Mouse (Mus musculus): ENCODE data around the gene Dnah3.
A peak's percentile ranks its signal among the peaks of the same experiment; 100 is the strongest.

Gene Dnah3

DNA sequence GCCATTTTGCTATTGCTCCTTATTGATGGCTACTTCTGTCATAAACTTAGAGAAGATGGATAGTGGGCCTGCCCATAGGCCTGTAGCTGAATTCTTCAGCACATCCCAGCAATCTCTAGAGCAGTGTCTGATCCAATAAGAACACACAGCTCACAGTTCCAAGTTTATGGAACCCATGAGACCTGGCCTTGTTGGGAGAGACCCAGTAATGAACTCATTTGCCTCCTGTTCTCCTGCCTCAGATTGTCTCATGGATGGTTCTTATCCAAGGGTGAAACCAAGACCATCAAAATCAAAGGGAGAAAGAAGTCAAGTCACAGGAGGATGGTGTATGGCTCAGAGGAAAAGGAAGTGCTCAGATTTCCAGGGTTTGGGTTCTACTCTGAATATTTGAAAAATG, 44.6 kb downstream of the Dnah3 start:
- no peak for DNase-seq (ENCODE audit: low read depth)

DNA sequence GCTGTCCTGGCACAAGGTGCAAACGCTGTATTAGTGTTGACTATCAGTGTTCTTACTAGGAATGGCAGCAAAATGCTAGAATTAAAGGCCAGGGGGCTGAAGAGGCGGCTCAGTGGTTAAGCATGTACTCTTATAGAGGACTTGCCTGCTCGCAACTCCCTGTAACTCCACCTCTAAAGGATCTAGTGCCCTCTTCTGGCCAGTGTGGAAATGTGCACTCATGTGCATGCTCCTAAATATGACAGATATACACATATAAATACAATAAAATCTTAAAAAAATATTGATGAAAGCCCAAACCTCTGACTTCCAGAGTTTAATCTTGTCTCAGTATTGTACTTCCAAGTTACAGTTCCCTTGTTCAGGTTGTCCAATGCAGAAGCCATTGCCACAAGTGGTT, 51.1 kb downstream of the Dnah3 start:
- peak; percentile 29 for DNase-seq (ENCODE audit: low read depth)

DNA sequence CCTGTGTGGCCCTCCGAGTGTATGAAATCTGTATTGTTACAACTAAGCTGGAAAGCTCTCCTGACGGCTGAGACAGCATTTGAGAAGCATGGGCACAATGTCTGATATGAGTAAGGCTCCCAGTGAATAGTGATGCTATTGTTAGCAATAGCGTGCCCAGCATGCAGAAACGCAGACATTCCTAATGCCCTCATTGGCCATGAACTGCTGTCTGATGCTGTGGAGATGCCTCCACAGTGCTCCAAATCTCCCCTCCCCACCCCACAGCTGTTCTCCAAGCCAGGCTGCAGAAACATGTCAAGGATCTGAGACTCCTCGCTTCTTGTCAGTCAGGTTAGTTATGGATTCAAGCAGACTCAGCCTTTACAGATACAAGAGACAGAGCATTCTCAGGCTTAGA, 58.7 kb downstream of the Dnah3 start:
- no peak for DNase-seq (ENCODE audit: low read depth)

DNA sequence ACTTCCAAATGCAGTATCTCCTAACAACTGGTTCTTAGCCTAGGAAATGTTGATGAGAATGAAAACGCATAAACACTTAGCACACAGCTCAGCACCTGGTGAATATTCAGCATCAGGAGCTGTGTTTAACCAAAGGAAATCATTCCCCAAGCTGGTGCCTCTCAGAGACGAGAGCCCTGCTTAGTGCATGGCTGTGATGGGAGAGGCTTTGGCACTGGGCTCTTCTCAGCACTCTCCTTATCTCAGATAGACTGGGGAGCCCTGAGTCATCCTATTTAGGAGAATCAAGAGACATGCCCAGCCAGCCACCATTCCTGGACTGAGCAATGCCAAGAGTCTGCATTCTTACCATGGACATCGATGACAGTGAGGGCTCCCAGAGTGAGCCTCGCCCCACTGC, 60.1 kb downstream of the Dnah3 start:
- DNase-seq (ENCODE audit: low read depth) = no peak

DNA sequence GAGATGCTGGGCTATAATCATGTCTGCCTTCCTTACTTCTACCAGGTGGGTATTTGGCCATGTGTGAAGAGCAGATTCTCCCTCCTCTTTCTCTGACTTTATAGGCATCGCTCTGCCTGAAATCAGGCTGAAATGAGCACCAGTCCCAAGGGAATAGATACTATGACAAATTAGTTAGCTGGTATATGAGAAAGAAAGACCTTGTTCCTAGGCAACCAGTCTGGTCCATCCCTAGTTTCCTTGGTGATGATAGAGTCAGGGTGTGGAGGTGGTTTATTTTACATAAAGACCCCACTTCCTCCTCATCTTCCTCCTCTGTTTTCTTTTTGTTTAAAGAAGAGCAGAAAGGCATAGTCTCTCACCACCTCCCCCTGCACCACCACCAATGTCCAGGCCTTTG, 60.5 kb downstream of the Dnah3 start:
- DNase-seq (ENCODE audit: low read depth) = no peak

DNA sequence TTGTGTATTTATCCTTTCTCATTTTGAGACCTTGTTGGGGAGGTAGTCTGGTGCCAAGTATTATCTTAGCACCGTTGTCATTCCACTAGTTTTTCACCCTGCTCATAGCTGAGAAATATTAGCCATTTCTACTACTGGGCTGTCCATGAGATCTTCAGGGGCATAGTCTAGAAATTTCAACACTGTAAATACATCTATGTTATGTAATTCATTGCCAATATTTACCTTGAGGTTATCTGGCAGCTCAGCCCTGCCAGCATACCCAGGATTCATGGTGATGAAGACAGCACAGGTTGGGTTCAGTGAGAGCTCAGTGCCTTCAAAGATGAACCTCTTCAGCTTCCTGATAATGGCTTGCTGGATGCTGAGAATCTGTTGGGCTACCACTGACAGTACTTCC, 66.4 kb downstream of the Dnah3 start:
- DNase-seq (ENCODE audit: low read depth) = no peak

DNA sequence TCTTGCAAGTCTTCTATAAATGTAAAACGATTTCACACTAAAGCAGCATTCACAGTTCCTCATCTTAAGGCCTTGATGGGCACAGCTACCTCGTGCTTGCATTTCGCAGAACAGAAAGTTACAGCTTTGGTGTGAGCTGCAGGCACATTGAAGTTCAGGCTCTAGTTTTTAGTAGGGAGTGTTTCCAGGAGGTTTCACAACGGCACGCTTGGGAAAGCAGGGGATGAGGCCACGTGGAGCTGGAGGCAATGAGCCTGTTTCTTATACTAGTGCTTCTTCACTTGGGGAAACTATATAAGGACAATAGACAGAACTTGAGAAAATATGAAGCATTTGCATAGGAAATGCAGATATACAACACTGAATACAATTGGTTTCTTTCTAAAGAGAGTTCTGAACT, 98.0 kb downstream of the Dnah3 start:
- no peak for DNase-seq (ENCODE audit: low read depth)

DNA sequence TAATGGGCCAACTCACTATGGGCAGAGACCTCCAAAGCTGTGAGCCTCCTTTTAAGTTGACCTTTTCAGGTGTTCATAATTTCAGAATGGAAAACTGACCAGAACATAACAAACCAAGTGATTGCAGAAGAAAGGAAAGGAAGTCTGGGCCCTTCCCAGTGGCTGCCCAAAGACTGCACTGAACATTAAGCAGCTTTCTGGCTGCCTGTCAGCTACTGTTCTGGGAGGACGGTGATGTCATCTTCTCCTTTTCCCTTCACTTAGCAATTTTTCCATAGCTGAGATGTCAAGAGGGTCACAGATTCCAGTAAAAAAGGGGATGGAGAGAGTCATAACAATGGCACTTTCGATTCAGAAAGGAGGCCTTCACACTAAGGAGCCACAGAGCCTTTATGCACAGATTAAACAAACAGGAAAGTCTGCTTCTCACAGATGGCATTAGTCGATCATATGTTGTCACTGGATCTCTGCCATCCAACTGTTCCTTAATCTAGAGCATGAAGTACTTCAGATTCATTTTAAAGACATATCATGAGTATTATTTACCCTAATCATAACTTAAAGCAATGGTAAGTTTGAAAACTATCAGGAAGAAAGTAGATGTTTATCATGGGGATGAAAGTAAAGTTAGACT, 109.7 kb downstream of the Dnah3 start:
- DNase-seq (ENCODE audit: low read depth) = no peak

DNA sequence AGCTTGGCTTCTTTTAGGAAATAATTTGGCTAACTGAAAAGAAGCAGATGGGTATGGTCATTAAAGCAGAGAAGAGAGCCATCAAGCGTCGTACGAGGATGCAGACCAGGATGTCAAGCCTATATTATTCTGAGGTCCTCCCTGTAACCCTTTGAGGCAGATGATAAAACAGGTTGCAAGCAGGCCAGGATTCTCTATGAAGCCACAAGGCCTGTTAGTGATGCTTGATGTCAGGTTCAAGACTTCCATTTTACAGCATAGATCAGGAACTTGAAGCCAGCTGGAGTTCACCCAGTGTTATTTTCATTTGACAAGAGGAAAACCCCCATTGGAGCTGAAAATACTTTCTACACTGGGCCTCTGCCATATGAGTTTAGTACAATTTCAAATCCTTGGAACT, 114.9 kb downstream of the Dnah3 start:
- no peak for DNase-seq (ENCODE audit: low read depth)

DNA sequence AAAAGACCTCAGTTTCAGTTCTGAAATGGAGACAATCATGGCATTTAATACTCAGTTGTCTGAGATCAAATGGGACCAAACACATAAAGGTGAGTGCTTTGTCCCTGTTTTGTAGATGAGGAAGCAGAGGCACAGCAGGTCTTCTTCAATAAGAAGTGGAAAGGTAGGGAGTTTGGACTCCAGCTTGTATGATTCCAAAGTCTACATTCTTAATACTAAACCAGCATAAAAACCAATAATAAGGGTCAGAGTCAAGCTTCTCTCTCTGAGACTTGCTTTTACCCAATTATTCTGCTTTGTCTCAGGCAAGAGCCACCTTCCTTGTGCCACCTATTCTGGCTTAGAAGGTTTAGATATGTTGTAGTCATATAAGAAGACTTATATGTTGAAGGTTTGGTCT, 116.5 kb downstream of the Dnah3 start:
- DNase-seq (ENCODE audit: low read depth) = no peak

DNA sequence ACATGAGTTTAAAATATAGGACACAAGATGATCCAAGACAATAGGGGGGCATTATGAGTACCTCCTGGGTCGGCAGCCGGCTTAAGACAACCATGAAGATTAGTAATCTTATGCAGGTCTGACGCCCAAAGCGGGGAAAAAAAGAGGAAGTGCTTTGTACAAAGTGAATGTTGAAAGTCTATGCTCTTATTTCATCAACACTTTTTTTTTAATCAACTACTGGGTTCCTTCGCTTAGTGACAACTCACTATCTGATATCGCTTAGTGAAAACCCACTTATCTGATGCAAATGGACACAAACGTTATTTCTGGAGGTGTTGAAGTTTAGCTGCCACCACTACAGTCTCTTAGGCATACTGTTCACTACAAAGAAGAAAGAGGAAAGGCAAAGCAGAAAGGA, 117.5 kb downstream of the Dnah3 start:
- peak; percentile 69 for DNase-seq (ENCODE audit: low read depth)

DNA sequence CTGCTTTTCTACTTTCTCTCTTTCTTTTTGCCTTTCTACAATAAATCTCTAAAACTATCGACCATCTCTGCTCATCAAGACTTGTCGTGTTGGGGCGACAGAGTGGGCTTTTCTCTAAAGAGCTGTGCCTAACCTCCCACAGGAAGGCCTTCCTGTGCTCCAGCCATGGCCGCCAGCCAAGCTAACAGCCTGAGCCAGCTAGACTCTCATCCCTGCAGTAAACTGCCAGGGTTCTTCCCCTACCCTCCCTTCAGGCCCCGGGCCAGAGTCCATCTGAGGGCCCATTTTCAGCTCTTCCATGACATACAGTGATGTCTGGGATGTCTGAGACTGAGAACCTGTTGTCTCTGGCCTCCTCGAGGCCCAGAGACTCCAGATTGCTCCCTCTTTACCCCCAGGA, 118.8 kb downstream of the Dnah3 start:
- no peak for DNase-seq (ENCODE audit: low read depth)

DNA sequence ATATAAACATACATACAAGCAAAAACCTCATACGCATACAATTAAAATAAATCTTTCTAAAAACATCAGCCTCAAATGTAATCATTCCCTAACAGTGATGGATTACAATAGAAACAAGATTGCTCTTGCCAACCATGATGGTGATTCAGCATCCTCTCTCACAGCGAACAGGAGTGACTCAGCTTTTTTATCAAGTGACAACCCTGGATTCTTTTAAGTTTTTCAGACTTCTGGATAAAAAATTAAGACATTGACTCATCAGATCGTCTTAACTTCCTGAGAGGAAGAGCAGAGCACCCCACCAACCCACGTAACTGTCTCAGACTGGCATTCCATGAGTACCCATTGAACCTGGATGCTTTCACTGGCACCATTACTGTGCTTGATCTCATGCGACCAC, 120.9 kb downstream of the Dnah3 start:
- DNase-seq (ENCODE audit: low read depth) = peak; percentile 70

DNA sequence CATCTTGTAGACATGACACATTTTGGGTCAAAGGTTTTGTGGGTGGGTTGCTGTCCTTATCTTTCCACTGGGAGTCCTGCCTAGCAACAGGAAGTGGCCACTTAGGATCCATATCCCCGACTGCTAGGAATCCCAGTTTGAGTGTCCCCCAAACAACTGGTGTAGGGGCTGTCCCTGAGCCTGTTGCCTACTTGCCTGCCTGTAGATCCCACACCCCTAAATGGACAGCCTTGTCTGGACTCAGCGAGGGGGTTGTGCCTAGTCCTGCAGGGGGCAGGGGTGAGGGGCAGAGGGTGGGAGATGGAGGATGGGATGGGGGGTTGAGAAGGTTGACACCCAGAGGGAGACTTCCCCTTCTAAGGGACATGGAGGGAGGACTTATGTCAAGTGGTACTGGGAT, 125.8 kb downstream of the Dnah3 start:
- no peak for DNase-seq (ENCODE audit: low read depth)

DNA sequence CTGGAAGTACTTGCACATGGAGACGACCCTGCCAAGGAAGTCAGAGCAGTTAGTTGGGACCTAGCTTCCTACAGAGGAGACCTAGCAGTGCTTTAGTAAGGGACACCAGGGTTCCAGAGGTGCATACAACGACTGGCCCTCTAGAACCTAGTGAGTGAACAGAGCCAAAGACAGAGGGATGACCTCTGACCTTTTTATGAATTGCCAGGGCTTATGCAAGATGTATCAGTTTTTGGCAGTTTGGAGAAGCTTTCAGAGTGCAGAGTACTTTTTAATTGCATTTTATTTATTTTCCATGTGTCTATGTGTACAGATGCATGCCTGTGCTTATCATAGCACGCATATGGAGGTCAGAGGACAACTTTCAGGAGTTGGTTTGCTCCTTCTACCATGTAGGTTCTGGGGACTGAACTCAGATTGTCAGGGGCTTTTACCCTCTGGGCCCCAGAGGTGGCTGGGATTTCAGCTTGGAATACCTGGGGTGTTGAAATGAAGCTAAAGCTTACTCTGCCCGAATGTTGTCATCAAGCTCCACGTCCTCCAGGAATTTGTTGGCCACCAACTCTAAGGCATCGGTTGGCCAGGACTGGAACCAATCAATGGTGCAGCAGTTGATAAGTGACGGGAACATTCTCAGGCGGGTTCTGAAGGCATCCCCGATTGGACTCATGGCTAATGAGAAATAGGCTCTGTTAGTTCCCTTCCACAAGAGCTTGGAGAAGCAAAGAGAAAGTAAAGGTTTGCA, 129.3 kb downstream of the Dnah3 start:
- no peak for DNase-seq (ENCODE audit: low read depth)

DNA sequence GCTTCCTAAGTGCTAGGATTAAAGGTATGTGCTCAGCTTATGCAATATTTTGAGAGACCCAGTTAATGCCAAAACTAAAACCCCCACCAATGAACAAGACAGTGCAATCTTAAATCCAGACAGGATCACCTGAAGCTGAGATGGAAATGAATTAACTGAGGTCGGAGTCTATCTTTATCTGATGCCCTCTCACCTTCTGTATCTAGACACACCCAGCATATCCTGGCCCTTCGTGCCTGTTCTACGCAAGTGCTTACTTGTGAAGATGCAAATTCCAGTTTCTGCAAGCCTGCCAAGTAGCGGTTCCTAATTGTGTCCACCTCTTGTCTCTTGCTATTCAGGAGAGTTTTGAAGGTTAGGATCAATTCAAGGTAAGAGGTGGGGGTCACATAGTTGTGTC, 129.9 kb downstream of the Dnah3 start:
- no peak for DNase-seq (ENCODE audit: low read depth)

DNA sequence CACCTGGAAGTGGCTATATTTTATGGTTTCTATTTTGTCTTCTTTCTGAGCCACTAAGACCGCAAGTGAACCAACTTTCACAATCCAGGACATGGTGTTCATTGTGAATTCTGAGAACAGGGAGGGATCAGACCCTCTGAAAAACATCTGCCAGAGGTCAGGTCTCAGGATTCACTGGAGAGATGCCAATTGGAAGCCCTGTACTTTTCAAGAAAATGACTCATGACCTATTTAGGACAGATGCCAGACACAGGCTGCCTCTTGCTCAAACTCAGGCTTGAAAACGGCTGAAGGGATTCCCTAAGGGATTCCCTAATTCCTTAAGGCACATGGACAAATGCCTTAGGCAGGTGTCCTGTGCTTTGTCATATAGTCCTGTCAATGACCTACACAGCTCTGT, 134.0 kb downstream of the Dnah3 start:
- DNase-seq (ENCODE audit: low read depth) = peak; percentile 24

DNA sequence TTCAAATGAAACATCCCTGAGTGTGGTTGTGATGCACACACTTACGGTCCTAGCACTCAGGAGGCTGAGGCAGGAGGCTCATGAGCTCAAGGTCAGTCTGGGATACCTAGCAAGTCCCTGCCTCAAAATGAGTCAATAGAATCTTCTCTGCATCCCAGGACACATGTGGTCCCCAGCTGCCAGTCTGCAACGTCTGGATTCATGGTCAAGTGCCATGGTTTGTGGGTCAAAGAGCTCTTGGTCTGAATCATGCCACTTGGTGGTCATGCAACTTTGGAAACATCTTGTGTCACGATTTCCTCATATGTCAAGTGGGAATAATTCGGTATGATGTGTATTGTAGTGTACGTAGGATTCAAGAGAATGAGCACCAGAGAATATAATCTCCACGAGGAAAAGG, 134.5 kb downstream of the Dnah3 start:
- DNase-seq (ENCODE audit: low read depth) = no peak

DNA sequence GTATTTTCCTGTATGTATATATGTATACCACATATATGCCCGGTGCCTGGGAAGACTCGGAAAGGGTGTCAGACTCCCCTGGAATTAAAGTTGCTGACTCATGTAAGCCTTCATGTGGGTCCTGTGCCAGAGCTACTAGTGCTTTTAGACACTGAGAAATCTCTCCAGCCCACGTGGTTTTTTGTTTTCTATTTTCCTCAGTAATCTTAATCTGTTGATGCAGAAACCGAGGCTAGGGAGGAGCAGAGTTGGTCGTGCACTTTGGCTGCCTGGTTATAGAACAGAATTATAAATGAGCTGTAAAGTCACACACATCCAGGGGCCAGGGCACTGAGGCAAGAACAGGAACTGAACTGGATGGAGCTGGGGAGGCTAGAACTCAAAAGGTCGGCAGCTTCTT, 135.1 kb downstream of the Dnah3 start:
- no peak for DNase-seq (ENCODE audit: low read depth)

DNA sequence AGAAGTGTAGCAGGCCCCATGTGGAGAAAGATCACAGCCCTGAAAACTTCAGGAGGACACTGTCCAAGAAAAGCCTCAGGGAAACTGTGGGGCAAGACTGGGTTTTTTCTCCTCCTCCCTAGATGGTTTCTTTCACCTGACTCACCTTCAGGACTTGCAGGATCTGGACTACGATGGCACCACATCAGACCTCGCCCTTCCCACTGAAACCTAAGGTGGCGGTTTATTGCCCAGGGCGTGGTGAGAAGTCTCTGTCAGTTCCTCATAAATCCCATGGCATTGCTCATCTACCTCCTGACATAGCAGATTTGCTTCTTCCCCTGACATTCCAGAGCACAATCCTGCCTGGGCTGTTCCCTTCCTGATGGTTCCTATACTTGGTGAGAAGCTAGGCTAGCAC, 135.6 kb downstream of the Dnah3 start:
- DNase-seq (ENCODE audit: low read depth) = no peak

DNA sequence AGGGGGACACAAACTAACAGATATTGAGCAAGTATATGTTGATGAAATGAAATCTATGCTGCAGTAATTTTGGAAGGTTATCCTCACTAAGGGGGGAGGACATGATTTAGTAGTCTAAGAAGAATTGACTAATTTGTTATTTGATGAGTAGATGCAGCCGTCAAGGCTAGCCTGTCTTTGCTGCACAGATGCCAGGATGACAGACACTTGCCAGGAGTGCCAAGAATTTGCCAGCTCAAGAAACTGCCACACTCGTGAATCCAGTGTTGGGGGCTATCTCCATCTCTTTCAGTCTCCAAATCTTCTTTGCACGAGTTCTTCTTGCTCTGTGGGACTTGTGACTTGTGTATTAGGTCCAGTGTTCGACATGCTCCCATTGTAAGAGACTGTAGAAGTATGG, 136.0 kb downstream of the Dnah3 start:
- no peak for DNase-seq (ENCODE audit: low read depth)

DNA sequence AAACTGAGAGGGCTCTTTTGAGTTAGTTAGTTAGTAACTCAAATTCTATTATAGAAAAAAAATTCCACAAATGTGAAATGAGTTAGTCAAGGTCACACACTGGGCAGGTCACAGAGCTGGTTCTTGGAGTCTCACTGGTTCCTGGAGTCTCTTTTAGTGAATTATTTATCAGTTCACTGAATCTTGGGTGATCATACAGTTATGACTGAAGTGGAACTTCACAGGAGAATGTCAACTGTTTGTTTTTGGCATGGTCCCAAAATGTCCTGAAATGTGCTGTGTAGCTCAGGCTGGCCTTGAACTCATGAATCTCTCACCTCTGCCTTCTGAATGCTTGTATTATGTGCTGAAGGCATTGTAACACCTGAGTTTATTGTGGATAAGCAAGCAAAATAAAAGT, 137.7 kb downstream of the Dnah3 start:
- no peak for DNase-seq (ENCODE audit: low read depth)

DNA sequence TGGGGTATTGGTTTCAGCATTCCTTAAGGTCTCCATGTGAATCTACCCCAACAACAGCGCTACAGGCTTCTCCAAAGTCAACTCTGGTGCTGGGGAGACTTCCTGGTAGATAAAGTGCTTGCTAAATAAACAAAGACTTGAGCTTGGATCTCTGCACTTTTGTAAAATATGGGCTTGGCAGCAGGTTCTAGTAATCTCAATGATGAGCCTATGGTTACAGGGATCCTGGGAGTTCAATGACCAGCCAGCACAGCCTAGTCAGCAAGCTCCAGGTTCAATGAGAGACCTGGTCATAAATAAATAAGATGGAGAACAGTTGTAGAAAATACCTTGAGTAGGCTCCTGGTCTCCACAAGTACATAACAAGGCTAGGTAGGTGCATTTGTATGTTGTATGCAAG, 141.0 kb downstream of the Dnah3 start:
- DNase-seq (ENCODE audit: low read depth) = no peak

DNA sequence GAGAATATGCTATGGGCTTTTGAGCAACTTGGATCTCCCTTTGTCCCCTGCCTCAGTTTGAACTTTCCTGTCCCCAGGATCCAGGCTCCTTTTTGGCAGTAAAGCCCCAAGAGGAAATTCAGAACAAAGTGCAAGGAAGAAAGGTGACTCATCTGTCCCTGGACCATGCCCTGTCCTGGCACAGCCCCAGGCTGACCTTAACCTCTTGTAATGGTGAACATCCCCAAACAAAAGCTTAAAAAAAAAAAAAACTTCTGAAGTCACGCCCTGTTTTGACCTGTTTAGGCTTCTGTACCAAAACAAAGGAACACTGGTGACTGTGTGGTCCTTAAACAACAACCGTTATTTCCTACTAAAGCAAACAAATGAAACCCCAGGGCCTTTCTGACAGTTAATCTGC, 153.5 kb downstream of the Dnah3 start:
- DNase-seq (ENCODE audit: low read depth) = no peak

Measured in 416B (cell line).